Mouse (Mus musculus) MEL (cell line): ENCODE measurements around the gene Ppfia4. TPM values are rescaled to one million over a fixed set of nuclear protein-coding genes. Genes with fewer than 3 reads are reported as not detected.

Source experiments
- DNase-seq: peaks from one replicate; pipeline ENCODE4 v3.0.0; 2011; ENCODE audit warnings: low read depth, low spot score
- H3K27ac ChIP-seq: 2 replicates; pipeline ENCODE4 v1.5.1; 2012; ENCODE audit warnings: low read depth, mild to moderate bottlenecking, control low read depth, low read length, moderate library complexity; ENCODE audit not compliant: control insufficient read depth
- H3K27me3 ChIP-seq, 2 experiments: fragments of 150-350 bp in 1 of 2; sonication (generic) in 1 of 2; 2 replicates each; pipeline ENCODE4 v1.6.1; 2012; ENCODE audit warnings: low read length in 2 of 2, mild to moderate bottlenecking in 2 of 2, improper control_type of control experiment in 1 of 2, moderate library complexity in 1 of 2; ENCODE audit not compliant: insufficient read depth in 2 of 2, control insufficient read depth in 1 of 2
- H3K36me3 ChIP-seq, 2 experiments: 2 replicates each; pipeline ENCODE4 v1.6.1; 2012 to 2014; ENCODE audit warnings: low read length in 2 of 2, improper control_type of control experiment in 1 of 2, inconsistent platforms in 1 of 2, mild to moderate bottlenecking in 1 of 2; ENCODE audit not compliant: insufficient read depth in 2 of 2, control insufficient read depth in 1 of 2
- H3K4me1 ChIP-seq, 2 experiments: fragments of 150-350 bp in 1 of 2; sonication (generic) in 1 of 2; 2 replicates each; pipeline ENCODE4 v1.6.1; 2012; ENCODE audit warnings: low read length in 2 of 2, improper control_type of control experiment in 1 of 2, mild to moderate bottlenecking in 1 of 2; ENCODE audit not compliant: insufficient read depth in 2 of 2, control insufficient read depth in 1 of 2
- H3K4me3 ChIP-seq, 2 experiments: fragments of 150-350 bp in 1 of 2; sonication (generic) in 1 of 2; 2 replicates each; pipeline ENCODE4 v1.5.1; 2012; ENCODE audit warnings: low read depth in 2 of 2, low read length in 2 of 2, mild to moderate bottlenecking in 2 of 2, moderate library complexity in 2 of 2, control low read depth in 1 of 2, improper control_type of control experiment in 1 of 2; ENCODE audit not compliant: control insufficient read depth in 1 of 2, insufficient read depth in 1 of 2
- H3K79me2 ChIP-seq: 2 replicates; pipeline ENCODE4 v1.6.1; 2012; ENCODE audit warnings: mild to moderate bottlenecking, low read length, moderate library complexity; ENCODE audit not compliant: control insufficient read depth, poor library complexity, insufficient read depth
- H3K9ac ChIP-seq: 2 replicates; pipeline ENCODE4 v1.6.1; 2012; ENCODE audit warnings: low read depth, mild to moderate bottlenecking, control low read depth, low read length, moderate library complexity; ENCODE audit not compliant: control insufficient read depth, poor library complexity, severe bottlenecking
- H3K9me3 ChIP-seq: fragments of 150-350 bp; sonication (generic); replicated peaks from 2 replicates; pipeline ENCODE4 v1.6.1; 2012; ENCODE audit warnings: mild to moderate bottlenecking, low read length, improper control_type of control experiment, moderate library complexity; ENCODE audit not compliant: insufficient read depth
- CTCF ChIP-seq, 3 experiments: IDR thresholded peaks in 2 of 3; conservative IDR thresholded peaks in 1 of 3; 2 replicates each; pipeline ENCODE4 v1.5.1; 2011 to 2012; ENCODE audit warnings: low read length in 3 of 3, low read depth in 2 of 3, mild to moderate bottlenecking in 2 of 3, improper control_type of control experiment in 1 of 3, inconsistent platforms in 1 of 3, mixed read lengths in 1 of 3, moderate library complexity in 1 of 3; ENCODE audit not compliant: control insufficient read depth in 1 of 3, insufficient read depth in 1 of 3, poor library complexity in 1 of 3, severe bottlenecking in 1 of 3
- E2F4 ChIP-seq: IDR thresholded peaks from 2 replicates; pipeline ENCODE4 v1.6.1; 2011; ENCODE audit warnings: low read depth, low read length, improper control_type of control experiment, borderline replicate concordance
- ETS1 ChIP-seq: IDR thresholded peaks from 2 replicates; pipeline ENCODE4 v1.6.1; 2012; ENCODE audit warnings: low read depth, mild to moderate bottlenecking, inconsistent platforms, low read length, improper control_type of control experiment, moderate library complexity
- MAX ChIP-seq: IDR thresholded peaks from 2 replicates; pipeline ENCODE4 v1.6.1; 2011; ENCODE audit warnings: low read length, improper control_type of control experiment
- MAZ ChIP-seq: IDR thresholded peaks from 2 replicates; pipeline ENCODE4 v1.6.1; 2012; ENCODE audit warnings: low read depth, mild to moderate bottlenecking, inconsistent platforms, low read length, improper control_type of control experiment
- MXI1 ChIP-seq: IDR thresholded peaks from 2 replicates; pipeline ENCODE4 v1.6.1; 2011; ENCODE audit warnings: mild to moderate bottlenecking, low read depth, low read length, improper control_type of control experiment
- MYB ChIP-seq: IDR thresholded peaks from 2 replicates; pipeline ENCODE4 v1.6.1; 2011; ENCODE audit warnings: mild to moderate bottlenecking, low read depth, low read length, improper control_type of control experiment
- MYC ChIP-seq: IDR thresholded peaks from 2 replicates; pipeline ENCODE4 v1.6.1; 2011; ENCODE audit warnings: low read depth, mild to moderate bottlenecking, low read length, improper control_type of control experiment, moderate library complexity
- POLR2A ChIP-seq, 2 experiments: IDR thresholded peaks; 2 replicates each; pipeline ENCODE4 v1.6.1; 2011 to 2012; ENCODE audit warnings: low read length in 2 of 2, mild to moderate bottlenecking in 2 of 2, control low read depth in 1 of 2, improper control_type of control experiment in 1 of 2, low read depth in 1 of 2, moderate library complexity in 1 of 2; ENCODE audit not compliant: control insufficient read depth in 1 of 2, insufficient read depth in 1 of 2, poor library complexity in 1 of 2
- POLR2AphosphoS2 ChIP-seq: IDR thresholded peaks from 2 replicates; pipeline ENCODE4 v1.6.1; 2011; ENCODE audit warnings: low read length, improper control_type of control experiment
- POLR2AphosphoS5 ChIP-seq: IDR thresholded peaks from 2 replicates; pipeline ENCODE4 v1.6.1; 2012; ENCODE audit warnings: low read depth, borderline replicate concordance, mild to moderate bottlenecking, inconsistent platforms, low read length, moderate library complexity, mixed read lengths
- RAD21 ChIP-seq: IDR thresholded peaks from 2 replicates; pipeline ENCODE4 v1.6.1; 2011; ENCODE audit warnings: mild to moderate bottlenecking, low read depth, low read length, improper control_type of control experiment
- RCOR1 ChIP-seq: IDR thresholded peaks from 2 replicates; pipeline ENCODE4 v1.6.1; 2012; ENCODE audit warnings: low read depth, mild to moderate bottlenecking, inconsistent platforms, low read length, improper control_type of control experiment
- TAL1 ChIP-seq: IDR thresholded peaks from 2 replicates; pipeline ENCODE4 v1.6.1; 2012; ENCODE audit warnings: mild to moderate bottlenecking, inconsistent platforms, low read length, moderate library complexity, mixed read lengths
- TBP ChIP-seq: IDR thresholded peaks from 2 replicates; pipeline ENCODE4 v1.8.0; 2011; ENCODE audit warnings: low read depth, low read length, improper control_type of control experiment
- TCF12 ChIP-seq: IDR thresholded peaks from 2 replicates; pipeline ENCODE4 v1.6.1; 2014; ENCODE audit warnings: low read depth, mild to moderate bottlenecking, inconsistent platforms, low read length, improper control_type of control experiment, moderate library complexity
- UBTF ChIP-seq: IDR thresholded peaks from 2 replicates; pipeline ENCODE4 v1.6.1; 2012; ENCODE audit warnings: low read depth, mild to moderate bottlenecking, inconsistent platforms, low read length, improper control_type of control experiment, moderate library complexity, borderline replicate concordance; ENCODE audit not compliant: insufficient read depth
- USF1 ChIP-seq: IDR thresholded peaks from 2 replicates; pipeline ENCODE4 v1.6.1; 2014; ENCODE audit warnings: low read depth, mild to moderate bottlenecking, inconsistent platforms, low read length, improper control_type of control experiment, moderate library complexity
- USF2 ChIP-seq, 2 experiments: IDR thresholded peaks; 2 replicates each; pipeline ENCODE4 v1.6.1; 2011 to 2012; ENCODE audit warnings: improper control_type of control experiment in 2 of 2, low read length in 2 of 2, borderline replicate concordance in 1 of 2, inconsistent platforms in 1 of 2, low read depth in 1 of 2, mild to moderate bottlenecking in 1 of 2; ENCODE audit not compliant: insufficient read depth in 1 of 2
- ZKSCAN1 ChIP-seq: IDR thresholded peaks from 2 replicates; pipeline ENCODE4 v1.6.1; 2012; ENCODE audit warnings: low read depth, mild to moderate bottlenecking, inconsistent platforms, low read length, improper control_type of control experiment, moderate library complexity
- ZNF384 ChIP-seq: IDR thresholded peaks from 2 replicates; pipeline ENCODE4 v1.6.1; 2012; ENCODE audit warnings: low read depth, mild to moderate bottlenecking, inconsistent platforms, low read length, improper control_type of control experiment
- polyA plus RNA-seq, 2 experiments: library from polyadenylated mRNA; stranded (reverse) in 1 of 2; unstranded in 1 of 2; fragments of >175 nt in 1 of 2; fragments of >200 nt in 1 of 2; gene quantifications; 2 replicates each; pipeline versions ENCODE4 v1.2.1 to v1.2.4; 2012; ENCODE audit warnings: low replicate concordance in 2 of 2, low read depth in 1 of 2; ENCODE audit not compliant: insufficient read length in 2 of 2, insufficient read depth in 1 of 2, missing spikeins in 1 of 2
- total RNA-seq: library from RNA; depleted of rRNA; stranded (reverse); fragments of 300-350 nt; gene quantifications from 2 replicates; pipeline ENCODE4 v1.2.3, GENCODE M21; 2012; rRNA removed

Ppfia4 gene
- not detected in 2 replicates for total RNA-seq
- under 1 TPM in 1 of 2 experiments, not detected in 1; 0.11 TPM for polyA plus RNA-seq

DNA sequence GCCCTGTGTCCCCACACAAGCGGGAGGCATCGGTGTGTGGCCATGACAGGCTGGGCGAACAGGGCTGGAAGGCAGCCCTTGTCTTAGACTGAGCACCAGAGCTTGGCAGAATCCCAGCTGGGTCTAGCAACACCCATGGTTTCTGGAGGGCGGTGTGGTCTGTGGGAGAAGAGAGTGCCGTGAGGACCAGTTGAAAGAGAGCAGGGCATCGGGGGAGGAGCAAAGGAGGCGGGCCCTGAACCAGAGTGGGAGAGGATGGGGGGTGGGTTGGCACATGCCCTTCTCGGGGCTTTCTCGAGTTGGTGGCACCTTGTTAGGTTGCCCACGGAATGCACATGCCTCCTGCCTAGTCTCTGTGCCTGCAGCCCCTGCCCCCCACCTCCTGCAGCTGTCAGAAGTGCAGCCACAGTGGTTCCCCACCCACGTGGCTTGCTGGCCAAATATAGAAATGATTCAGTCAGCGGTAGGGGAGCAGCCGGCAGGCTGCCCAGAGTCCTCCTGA lies at the start of gene Ppfia4:
TSS of gene Ppfia4 (minus strand) at position 159 of the 502 bp plus-strand sequence.
- Histone ChIP-seq H3K4me3 (no peak within 1 kb of the TSS), H3K9ac (no peak within 1 kb of the TSS), H3K9me3 (no peaks in the 10 kb centered on the region), H3K27ac (no peak within 1 kb of the TSS), H3K79me2 (no peaks in the 10 kb centered on the region), H3K27me3 (peaks cover 0 to 2% of the 10 kb centered on the region in 2 experiments; a peak in 2 of 4 replicates), H3K4me1 (no peaks in the 10 kb centered on the region), H3K36me3 (no peaks in the 10 kb centered on the region)
- TF ChIP-seq POLR2AphosphoS5: no peak
- no peak for TF ChIP-seq TCF12
- TF ChIP-seq TAL1: no peak
- no peak for TF ChIP-seq MAX
- TF ChIP-seq TBP: no peak
- no peak for TF ChIP-seq POLR2AphosphoS2
- no peak for TF ChIP-seq MXI1
- TF ChIP-seq USF1: no peak
- TF ChIP-seq ETS1: no peak
- TF ChIP-seq ZKSCAN1: no peak
- no peak for TF ChIP-seq UBTF
- TF ChIP-seq E2F4: no peak
- no peak for TF ChIP-seq POLR2A (IDR thresholded peaks at IDR 0.05; ENCODE audit: control insufficient read depth in 1 of 2, insufficient read depth in 1 of 2, low read depth in 1 of 2, low read length in 2 of 2, poor library complexity in 1 of 2)
- no peak for TF ChIP-seq CTCF (IDR thresholded peaks at IDR 0.05 in 2 of 3, conservative IDR thresholded peaks at IDR 0.05 in 1 of 3; ENCODE audit: control insufficient read depth in 1 of 3, insufficient read depth in 1 of 3, low read depth in 2 of 3, low read length in 3 of 3, poor library complexity in 1 of 3, severe bottlenecking in 1 of 3)
- TF ChIP-seq USF2 (IDR thresholded peaks at IDR 0.05; ENCODE audit: borderline replicate concordance in 1 of 2, insufficient read depth in 1 of 2, low read depth in 1 of 2, low read length in 2 of 2): no peak
- no peak for TF ChIP-seq ZNF384
- TF ChIP-seq MYB: no peak
- no peak for TF ChIP-seq RAD21
- TF ChIP-seq MYC: no peak
- DNase-seq: peak; percentile 45

GRCm38 (mm10) chr1:134381795-134382625 lies 49.3 kb upstream of the Ppfia4 start:
- no peaks in the 10 kb centered on the region for H3K36me3 ChIP-seq
- no peak for DNase-seq
- no peak for TF ChIP-seq CTCF (IDR thresholded peaks at IDR 0.05 in 2 of 3, conservative IDR thresholded peaks at IDR 0.05 in 1 of 3; ENCODE audit: control insufficient read depth in 1 of 3, insufficient read depth in 1 of 3, low read depth in 2 of 3, low read length in 3 of 3, poor library complexity in 1 of 3, severe bottlenecking in 1 of 3)
- TF ChIP-seq MAZ: no peak
- no peak for TF ChIP-seq MYB
- no peak for TF ChIP-seq RCOR1
- H3K79me2 ChIP-seq: no peaks in the 10 kb centered on the region
- H3K27ac ChIP-seq: no peak overlapping the region
- no peaks in the 10 kb centered on the region for H3K9me3 ChIP-seq
- H3K4me3 ChIP-seq: no peak overlapping the region
- H3K4me1 ChIP-seq: no peaks in the 10 kb centered on the region
- no peak overlapping the region for H3K9ac ChIP-seq
- H3K27me3 ChIP-seq: peaks cover 2 to 6% of the 10 kb centered on the region in 2 experiments
